Mouse (Mus musculus): ENCODE measurements around the gene Epb41l1. TPM values are rescaled to one million over a fixed set of nuclear protein-coding genes. Genes with fewer than 3 reads are reported as not detected.

Gene Epb41l1
- total RNA-seq, 2 experiments from 2014 or later = 304 to 328 TPM

DNA sequence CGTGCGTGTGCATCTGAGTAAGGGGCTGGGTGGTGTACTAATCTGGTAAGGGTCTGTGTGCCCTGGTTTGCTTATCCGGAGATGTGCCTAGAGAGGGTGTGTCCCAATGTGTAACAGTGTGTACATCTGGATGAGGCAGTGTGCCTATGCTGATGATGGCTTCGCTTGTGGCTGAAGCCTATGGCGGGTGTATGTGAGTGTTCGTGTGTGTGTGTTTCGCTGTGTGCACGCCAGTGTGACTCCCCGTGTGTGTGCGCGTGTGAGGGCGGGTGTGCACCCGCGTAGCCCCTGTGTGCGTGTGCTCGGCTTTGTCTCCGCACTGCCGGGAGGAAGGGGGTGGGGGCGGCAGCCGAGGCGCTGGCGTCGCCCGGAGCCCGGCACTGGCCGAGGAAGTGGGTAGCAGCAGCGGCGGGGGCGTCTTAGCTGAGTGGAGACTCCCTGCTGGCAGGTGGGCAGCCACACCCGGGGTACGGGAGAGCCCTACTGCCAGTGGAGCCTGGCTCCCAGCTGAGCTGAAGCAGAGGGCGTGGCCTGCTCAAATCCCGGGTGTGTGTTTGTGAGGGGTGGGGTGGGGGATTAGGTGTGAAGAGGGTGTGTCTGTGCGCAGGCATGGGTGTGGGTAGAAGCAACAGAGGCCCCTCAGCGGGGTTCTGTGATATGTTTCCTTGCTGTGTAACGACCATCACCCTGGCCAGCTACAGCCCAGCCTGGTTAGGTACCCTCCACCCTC is 837 bp downstream of the Epb41l1 start:
- intact Hi-C loops (cut with DNase I) = no loop called here
- DNase-seq (ENCODE audit: low spot score in 2 of 2) = peak; percentile 60 to 74

DNA sequence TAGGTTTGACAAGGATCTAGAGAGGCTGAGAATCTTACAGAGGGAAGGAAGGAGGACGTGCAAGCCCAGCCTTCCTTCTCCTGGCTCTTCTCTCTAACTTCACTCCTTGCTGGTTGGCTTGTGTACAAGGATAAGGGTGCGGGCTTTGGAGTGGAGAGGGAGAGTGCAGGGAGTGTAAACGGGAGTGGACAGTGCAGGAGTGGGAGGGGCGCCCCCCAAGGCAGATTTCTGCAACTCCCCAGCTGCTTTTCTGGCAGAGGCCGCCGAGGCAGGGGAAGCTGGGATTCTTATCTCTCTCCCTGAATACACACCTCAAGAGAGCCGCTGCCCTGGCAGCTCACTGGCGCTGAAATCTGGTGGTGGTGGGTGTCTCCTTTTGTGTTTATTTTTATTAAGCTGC is 1.9 kb downstream of the Epb41l1 start:
- intact Hi-C loops (cut with DNase I) = no loop called here

DNA sequence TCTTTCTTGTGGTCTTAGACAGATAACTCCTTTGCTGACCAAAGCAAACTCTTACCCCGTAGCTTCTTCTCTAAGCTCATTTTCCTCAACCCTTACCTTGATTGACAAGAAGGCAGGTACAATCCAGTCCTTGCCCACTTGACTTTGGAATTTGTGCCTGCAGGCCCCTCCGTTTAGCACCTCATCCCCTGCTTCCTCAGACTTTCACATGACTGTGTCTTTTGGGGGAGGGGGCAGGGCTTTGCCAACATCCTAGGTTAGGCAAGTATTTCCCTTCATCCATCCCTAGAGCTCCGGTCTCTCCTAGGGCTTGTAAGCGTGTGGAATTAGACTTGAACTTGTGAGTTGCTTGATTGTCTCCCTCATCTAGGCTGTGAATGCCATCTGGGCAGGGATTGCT is 3.0 kb downstream of the Epb41l1 start:
- no peak for DNase-seq (ENCODE audit: low spot score in 2 of 2)
- intact Hi-C loops (cut with DNase I) = no loop called here

More for the DNA sequence above, 1.9 kb downstream of the Epb41l1 start:
- DNase-seq (ENCODE audit: low spot score in 2 of 2) = no peak

DNA sequence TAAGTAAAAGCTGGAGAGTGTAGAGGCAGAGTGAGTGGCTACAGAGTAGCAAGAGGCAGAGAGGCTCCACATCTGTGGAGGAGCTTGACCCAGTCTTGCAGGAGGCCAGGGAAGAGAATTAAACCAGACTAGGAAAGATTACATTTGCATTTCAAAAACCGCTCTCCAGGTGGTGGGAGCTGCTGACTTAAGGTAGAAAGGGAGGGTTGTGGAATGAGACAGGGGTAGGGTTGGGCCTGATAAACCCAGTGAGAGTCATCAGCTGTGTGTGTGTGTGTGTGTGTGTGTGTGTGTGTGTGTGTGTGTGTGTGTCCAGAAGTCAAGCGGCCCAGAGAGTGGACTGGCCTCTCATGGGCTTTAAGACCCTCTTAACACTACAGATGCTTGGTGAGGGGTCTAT is 4.9 kb downstream of the Epb41l1 start:
- no peak for DNase-seq (ENCODE audit: low spot score in 2 of 2)
- intact Hi-C loops (cut with DNase I) = no loop called here

DNA sequence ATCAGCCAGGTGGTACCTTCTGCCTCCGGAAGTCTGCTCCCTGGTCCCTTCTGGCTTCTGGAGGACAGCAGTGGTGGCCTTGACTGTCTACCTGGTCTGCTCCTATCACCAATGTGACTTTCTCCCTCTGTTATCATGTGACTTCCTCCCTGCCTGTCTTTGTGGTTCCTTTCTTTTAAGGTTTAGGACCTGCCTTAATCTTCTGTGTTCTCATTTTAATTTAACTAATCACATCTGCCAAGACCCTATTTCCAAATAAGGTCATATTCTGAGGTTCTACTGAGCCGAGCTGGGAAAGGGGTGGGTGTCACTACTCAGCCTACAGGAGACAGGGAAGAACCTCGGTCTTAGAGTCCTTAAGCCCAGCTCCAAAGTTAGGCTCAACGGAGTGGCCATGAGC is 5.4 kb downstream of the Epb41l1 start:
- DNase-seq (ENCODE audit: low spot score in 2 of 2) = no peak
- intact Hi-C loops (cut with DNase I) = no loop called here

DNA sequence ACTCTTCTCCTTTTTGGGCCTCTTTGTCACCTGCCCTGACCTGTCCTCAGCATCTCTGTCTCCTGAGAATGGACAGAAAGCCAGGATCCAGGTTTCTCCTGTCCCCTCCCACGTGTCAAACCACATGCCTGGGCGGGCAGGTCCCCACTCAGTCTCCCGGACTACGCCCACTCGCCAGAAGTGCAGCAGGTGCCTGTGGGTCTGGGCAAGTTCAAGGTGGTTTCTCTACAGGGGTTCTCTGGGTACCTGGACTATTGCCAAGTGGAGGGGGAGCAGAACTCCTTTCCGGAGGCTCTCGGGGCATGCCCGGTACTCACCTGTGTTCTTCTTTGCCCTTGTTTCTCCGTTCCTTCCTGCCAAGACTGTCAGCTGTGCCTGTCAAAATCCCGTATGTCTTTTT is 9.1 kb downstream of the Epb41l1 start:
- DNase-seq (ENCODE audit: low spot score in 2 of 2) = no peak
- intact Hi-C loops (cut with DNase I) = no loop called here

GRCm38 (mm10) chr2:156430326-156430725 is 9.6 kb downstream of the Epb41l1 start:
- DNase-seq (ENCODE audit: low spot score in 2 of 2) = no peak
- intact Hi-C loops (cut with DNase I) = no loop called here

DNA sequence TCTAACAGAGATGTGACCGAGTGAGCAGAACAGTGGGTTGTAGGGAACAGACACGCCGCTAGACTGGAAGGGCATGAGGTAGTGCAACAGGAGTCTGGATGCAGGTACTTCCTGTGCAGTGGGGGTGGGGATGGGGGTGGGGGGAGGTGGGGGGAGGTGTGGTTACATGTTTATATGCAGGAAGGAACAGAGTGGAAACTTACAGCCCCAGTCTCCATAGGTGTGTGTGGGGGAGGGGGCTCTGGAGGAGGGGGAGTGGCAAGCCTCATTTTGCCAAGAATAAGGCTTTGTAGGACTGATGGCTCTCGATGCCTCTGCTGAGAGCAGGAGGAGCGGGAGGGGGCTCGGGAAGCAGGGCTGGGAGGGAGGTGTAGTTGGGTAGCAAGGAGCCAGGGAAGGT is 10.7 kb downstream of the Epb41l1 start:
- no peak for DNase-seq (ENCODE audit: low spot score in 2 of 2)
- intact Hi-C loops (cut with DNase I) = no loop called here

- DNase-seq (ENCODE audit: low spot score in 2 of 2) = peak in 1 of 2 experiments; percentile 26
- intact Hi-C loops (cut with DNase I) = no loop called here
Measured at GRCm38 (mm10) chr2:156432086-156432485, 11.4 kb downstream of the Epb41l1 start.

DNA sequence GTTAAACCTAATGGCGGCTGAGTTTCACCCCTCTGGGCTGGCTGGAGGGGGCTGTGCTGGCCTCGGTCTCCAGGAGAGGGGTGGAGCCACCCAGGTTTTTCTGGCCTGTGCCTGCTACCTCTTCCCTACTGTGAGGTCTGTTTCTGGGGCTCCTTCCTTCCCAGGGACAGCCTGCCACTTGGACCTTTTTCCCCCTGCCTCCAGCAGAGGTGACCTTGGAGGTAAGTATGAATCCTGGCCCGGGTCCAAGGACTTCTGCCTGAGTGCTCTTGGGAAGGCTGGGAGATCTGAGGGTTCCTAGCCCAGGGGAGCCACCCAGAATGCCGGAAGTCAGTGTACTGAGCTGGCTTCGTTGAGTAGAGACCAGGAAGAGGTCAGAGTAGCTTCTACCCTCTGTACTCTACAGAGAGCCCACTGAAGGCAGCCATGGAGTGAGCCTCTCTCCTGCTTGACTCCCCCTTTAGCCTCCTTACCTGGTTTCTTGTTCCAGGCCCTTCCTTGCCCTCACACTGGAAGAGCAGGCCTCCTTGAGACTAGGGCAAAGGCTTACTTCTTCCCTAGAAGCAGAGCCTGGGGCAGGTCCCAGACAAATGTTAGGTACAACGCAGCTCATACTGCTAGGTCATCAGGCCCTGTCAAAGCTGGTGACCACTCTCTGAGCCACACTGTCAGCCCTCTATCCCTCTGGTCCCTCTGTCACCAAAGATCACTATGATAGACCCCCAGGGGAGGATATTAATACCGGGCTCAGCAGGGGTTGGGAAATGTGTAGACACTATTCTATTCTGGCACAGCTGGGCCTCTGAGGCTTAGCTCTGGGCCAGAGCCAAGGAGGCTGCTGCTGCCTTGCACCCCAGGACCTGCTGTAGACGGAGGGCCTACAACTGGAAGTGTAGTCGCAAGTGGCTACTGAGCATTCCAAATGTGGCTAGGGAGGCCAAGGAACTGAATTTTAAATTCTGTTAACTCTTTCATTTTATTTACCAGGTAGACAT is 12.5 kb downstream of the Epb41l1 start:
- intact Hi-C loops (cut with DNase I) = no loop called here
- DNase-seq (ENCODE audit: low spot score in 2 of 2) = no peak

- no peak for DNase-seq (ENCODE audit: low spot score in 2 of 2)
- intact Hi-C loops (cut with DNase I) = no loop called here
Measured at GRCm38 (mm10) chr2:156437637-156438036, 16.9 kb downstream of the Epb41l1 start.

DNA sequence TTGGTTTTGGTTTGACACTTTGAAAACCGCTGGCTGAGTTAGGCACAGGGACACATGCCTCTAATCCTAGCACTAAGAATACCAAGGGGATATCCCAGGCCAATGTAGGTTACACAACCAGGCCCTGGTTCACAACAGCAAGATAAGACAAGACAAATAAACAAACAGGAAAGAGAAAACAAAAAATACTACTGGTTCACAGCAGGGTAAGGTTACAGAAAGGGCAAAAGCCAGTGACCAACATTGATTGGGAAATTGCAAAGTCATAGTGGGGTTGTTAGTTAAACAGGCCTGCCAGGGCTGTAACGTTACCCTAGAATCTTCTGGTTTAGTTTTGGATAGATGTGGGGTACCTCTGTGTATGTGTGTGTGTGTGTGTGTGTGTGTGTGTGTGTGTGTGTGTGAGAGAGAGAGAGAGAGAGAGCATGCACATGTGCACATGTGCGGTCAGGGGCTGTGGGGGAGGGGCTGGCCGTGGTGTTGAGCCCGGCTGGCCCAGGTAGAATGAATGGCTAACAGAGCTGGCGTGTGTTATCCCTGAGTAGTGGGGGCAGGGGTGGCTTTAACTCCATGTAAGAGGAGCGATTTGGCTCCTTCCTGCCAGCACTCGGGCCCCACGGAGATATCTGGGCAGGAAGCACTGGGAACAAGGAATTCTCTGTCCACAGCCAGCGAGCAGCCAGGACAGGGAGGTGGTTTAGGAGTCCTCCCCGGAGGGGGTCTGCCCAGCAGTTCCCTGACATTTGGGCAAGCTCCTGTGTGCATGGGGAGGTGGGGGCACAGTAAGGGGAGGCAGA is 19.2 kb downstream of the Epb41l1 start:
- intact Hi-C loops (cut with DNase I) = no loop called here
- DNase-seq (ENCODE audit: low spot score in 2 of 2) = no peak

- intact Hi-C loops (cut with DNase I) = no loop called here
- DNase-seq (ENCODE audit: low spot score in 2 of 2) = no peak
Measured at GRCm38 (mm10) chr2:156441909-156442308, 21.2 kb downstream of the Epb41l1 start.

GRCm38 (mm10) chr2:156443323-156443722 is 22.6 kb downstream of the Epb41l1 start:
- intact Hi-C loops (cut with DNase I) = no loop called here

GRCm38 (mm10) chr2:156446489-156447035 is 25.9 kb downstream of the Epb41l1 start:
- intact Hi-C loops (cut with DNase I) = no loop called here

More at GRCm38 (mm10) chr2:156443323-156443722, 22.6 kb downstream of the Epb41l1 start:
- no peak for DNase-seq (ENCODE audit: low spot score in 2 of 2)

DNA sequence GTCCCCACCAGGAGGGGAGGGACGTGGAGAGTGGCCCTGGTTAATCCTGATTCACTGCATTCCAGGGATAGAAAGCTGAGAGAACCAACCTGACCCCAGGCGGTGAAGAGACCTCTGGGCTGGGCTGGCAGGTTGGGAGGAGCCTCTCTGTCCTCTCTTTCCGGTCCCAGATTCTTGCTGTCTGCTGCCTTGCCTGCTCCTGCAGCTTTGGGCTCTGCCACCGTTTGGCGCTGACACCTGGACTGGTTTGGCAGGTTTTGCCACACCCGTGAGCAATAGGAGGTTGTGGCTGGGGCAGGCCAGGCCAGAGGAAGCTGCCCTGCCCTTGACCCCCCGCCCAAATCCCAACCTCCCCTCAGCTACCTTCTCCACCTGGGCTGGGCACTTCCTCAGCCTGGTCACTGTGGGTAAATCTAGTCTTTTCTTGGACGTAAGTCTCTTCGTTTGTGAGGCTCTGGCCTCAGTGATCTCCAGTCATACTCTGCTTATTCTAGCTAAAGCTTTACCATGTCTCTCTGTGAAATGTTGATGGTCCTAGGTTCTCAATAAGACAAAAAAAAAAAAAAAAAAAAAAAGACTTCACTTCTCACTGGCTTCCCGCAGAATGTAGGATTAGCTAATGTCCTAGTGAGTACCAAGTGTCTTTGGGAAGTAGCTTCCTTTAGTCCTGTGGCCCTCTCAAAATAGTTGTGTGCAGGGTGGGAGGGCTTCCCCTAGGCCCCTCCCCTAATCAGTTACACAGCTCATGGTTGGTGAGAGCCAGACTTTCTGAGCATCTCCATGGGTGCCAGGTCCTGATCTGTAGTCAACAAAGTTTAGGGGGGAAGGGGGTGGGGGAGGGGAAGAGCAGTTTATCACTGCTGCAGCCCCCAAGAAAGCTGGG is 26.9 kb downstream of the Epb41l1 start:
- intact Hi-C loops (cut with DNase I) = no loop called here
- DNase-seq (ENCODE audit: low spot score in 2 of 2) = no peak

More at GRCm38 (mm10) chr2:156446489-156447035, 25.9 kb downstream of the Epb41l1 start:
- no peak for DNase-seq (ENCODE audit: low spot score in 2 of 2)

- intact Hi-C loops (cut with DNase I) = no loop called here
- no peak for DNase-seq (ENCODE audit: low spot score in 2 of 2)
Measured at GRCm38 (mm10) chr2:156451225-156452148, 30.8 kb downstream of the Epb41l1 start.

All from left cerebral cortex, postnatal 14 days (tissue).